Mouse (Mus musculus) hindbrain, embryonic 11.5 days (tissue): ENCODE measurements at regions not wholly inside any gene's neighbourhood (a gene's known extent, or its start where the extent isn't known, plus 50 kb on each side); places are given as distances from the start of the nearest gene placed in this dataset.

Experiments used
- ATAC-seq: fragments of 200-750 bp; cut with Nextera tagmentation; 2 replicates; pipeline ENCODE4 v1.8.0; 2017; ENCODE audit warnings: mild to moderate bottlenecking, moderate TSS enrichment, moderate library complexity; ENCODE audit not compliant: low FRiP score
- DNase-seq: peaks from one replicate; pipeline ENCODE4 v3.0.0-alpha.2; 2015; ENCODE audit warnings: low spot score
- H3K27ac ChIP-seq: fragments of 300-500 bp; sonication (generic); 2 replicates; pipeline ENCODE4 v1.5.1; 2014; ENCODE audit warnings: mild to moderate bottlenecking, low read depth, low read length
- H3K27me3 ChIP-seq: fragments of 300-500 bp; sonication (generic); 2 replicates; pipeline ENCODE4 v1.6.1; 2014; ENCODE audit warnings: mild to moderate bottlenecking, low read length, moderate library complexity, mixed read lengths; ENCODE audit not compliant: control insufficient read depth, insufficient read depth
- H3K36me3 ChIP-seq: fragments of 300-500 bp; sonication (generic); 2 replicates; pipeline ENCODE4 v1.6.1; 2014; ENCODE audit warnings: mild to moderate bottlenecking, low read length, moderate library complexity, mixed read lengths; ENCODE audit not compliant: control insufficient read depth, insufficient read depth
- H3K4me1 ChIP-seq: fragments of 300-500 bp; sonication (generic); replicated peaks from 2 replicates; pipeline ENCODE4 v1.6.1; 2014; ENCODE audit warnings: low read length, mixed read lengths; ENCODE audit not compliant: control insufficient read depth, insufficient read depth
- H3K4me2 ChIP-seq: fragments of 300-500 bp; sonication (generic); replicated peaks from 2 replicates; pipeline ENCODE4 v1.6.1; 2014; ENCODE audit warnings: mild to moderate bottlenecking, low read depth, low read length
- H3K4me3 ChIP-seq: fragments of 300-500 bp; sonication (generic); 2 replicates; pipeline ENCODE4 v1.5.1; 2014; ENCODE audit warnings: low read depth, low read length
- H3K9ac ChIP-seq: fragments of 300-500 bp; sonication (generic); 2 replicates; pipeline ENCODE4 v1.6.1; 2014; ENCODE audit warnings: low read depth, low read length
- H3K9me3 ChIP-seq: fragments of 300-500 bp; sonication (generic); 2 replicates; pipeline ENCODE4 v1.6.1; 2016; ENCODE audit warnings: low read length; ENCODE audit not compliant: control insufficient read depth
- WGBS: fragments of 180-500 bp; shearing (Covaris S2); extraction: QIAGEN DNeasy Blood & Tissue Kit; methylation state at CpG from one replicate; pipeline ENCODE4 v1.1.7; 2014; 5-methylcytosine and 5-hydroxymethylcytosine counted together

DNA sequence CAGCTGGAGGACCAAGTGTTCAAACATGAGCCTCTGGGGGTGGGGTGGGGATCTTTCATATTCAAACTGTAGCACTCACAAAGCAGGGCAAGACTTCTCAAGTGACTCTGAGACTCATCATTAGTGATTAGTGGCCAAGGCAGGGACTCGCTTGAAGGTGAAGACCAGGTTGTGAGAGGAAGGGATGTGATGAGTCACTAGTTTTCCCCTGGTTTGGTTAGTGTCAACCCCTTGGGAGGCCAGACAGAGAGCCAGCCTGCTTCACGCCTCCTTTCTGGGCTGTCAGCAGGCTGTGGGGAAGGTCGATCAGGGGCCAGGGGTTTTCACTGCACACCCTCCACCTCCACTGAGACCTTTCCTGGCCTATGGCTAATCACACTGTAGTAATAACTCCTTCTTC, 65.2 kb downstream of the Slc30a10 start:
- Histone ChIP-seq H3K27ac (no peak overlapping the region), H3K4me1 (no peaks in the 10 kb centered on the region), H3K27me3 (no peaks in the 10 kb centered on the region), H3K4me2 (no peak overlapping the region), H3K9me3 (no peaks in the 10 kb centered on the region), H3K4me3 (no peak overlapping the region), H3K9ac (no peak overlapping the region), H3K36me3 (no peaks in the 10 kb centered on the region)
- ATAC-seq, result no peak
- no peak for DNase-seq
- WGBS, result 46% methylated on average over 3 of the region's 3 CpGs

DNA sequence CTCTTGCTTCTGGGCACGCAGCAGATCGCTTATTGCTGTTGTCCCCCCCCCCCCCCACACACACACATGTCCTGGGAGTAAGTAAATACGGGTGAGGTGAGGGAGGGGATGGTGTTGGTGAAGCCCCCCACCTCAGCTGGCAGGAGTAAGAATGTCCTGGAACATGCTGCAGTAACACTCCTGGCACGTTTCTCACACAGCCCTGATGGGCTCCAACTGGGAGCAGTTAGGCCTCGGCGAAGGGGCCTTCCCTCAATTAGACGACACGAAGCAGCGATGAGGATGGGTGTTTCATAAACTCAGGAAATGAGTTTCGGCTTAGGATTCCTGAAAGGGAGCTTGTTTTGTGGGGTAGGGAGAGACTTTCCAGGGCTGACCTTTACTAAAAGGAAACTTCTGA, 69.4 kb downstream of the Slc30a10 start:
- 78% methylated on average over 9 of the region's 10 CpGs for WGBS
- DNase-seq, result no peak
- H3K4me2 ChIP-seq, result no peak overlapping the region
- no peaks in the 10 kb centered on the region for H3K9me3 ChIP-seq
- H3K9ac ChIP-seq, result no peak overlapping the region
- no peak overlapping the region for H3K27ac ChIP-seq
- H3K36me3 ChIP-seq, result no peaks in the 10 kb centered on the region
- no peak for ATAC-seq
- no peaks in the 10 kb centered on the region for H3K4me1 ChIP-seq
- no peaks in the 10 kb centered on the region for H3K27me3 ChIP-seq
- H3K4me3 ChIP-seq, result no peak overlapping the region

- H3K36me3 ChIP-seq, result no peaks in the 10 kb centered on the region
- ATAC-seq, result no peak
Measured at GRCm38 (mm10) chr1:185533471-185533870, 78.8 kb downstream of the Slc30a10 start.

DNA sequence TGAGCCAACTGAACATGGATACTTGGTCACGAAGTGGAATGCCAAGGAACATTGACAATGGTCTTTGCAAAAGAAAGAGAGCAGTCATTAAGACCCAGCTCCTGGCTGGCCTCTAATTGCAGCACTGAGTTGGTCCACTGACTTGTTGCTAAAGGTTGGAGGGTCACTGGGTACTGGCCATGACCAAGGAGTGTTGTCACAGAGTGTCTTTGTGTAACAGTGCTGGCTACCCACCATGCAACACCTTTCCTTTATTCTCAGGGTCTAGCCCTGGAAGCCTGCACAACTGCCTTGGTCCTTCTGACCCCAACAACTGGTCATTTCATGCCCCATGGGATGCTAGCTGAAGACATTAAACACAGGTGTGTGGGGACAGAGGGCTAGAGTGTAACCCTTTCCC, 79.5 kb downstream of the Slc30a10 start:
- H3K36me3 ChIP-seq, result no peaks in the 10 kb centered on the region
- H3K4me3 ChIP-seq, result no peak overlapping the region
- H3K27me3 ChIP-seq, result no peaks in the 10 kb centered on the region
- no peaks in the 10 kb centered on the region for H3K4me1 ChIP-seq
- WGBS, result 95% methylated on average over 1 of the region's 1 CpGs
- H3K4me2 ChIP-seq, result no peak overlapping the region
- ATAC-seq, result no peak
- no peaks in the 10 kb centered on the region for H3K9me3 ChIP-seq
- H3K27ac ChIP-seq, result no peak overlapping the region
- H3K9ac ChIP-seq, result no peak overlapping the region
- no peak for DNase-seq

More at GRCm38 (mm10) chr1:185533471-185533870, 78.8 kb downstream of the Slc30a10 start:
- no peak overlapping the region for H3K4me3 ChIP-seq
- H3K4me2 ChIP-seq, result no peak overlapping the region
- H3K9me3 ChIP-seq, result no peaks in the 10 kb centered on the region
- no peaks in the 10 kb centered on the region for H3K4me1 ChIP-seq
- DNase-seq, result no peak
- no peak overlapping the region for H3K9ac ChIP-seq
- no peaks in the 10 kb centered on the region for H3K27me3 ChIP-seq
- 93% methylated on average over 5 of the region's 5 CpGs for WGBS
- no peak overlapping the region for H3K27ac ChIP-seq

GRCm38 (mm10) chr1:185535321-185535720, 80.7 kb downstream of the Slc30a10 start:
- DNase-seq, result no peak
- no peaks in the 10 kb centered on the region for H3K4me1 ChIP-seq
- no peak overlapping the region for H3K4me2 ChIP-seq
- no peak overlapping the region for H3K4me3 ChIP-seq
- H3K27me3 ChIP-seq, result no peaks in the 10 kb centered on the region
- no peak for ATAC-seq
- no peaks in the 10 kb centered on the region for H3K36me3 ChIP-seq
- WGBS, result 89% methylated on average over 6 of the region's 6 CpGs
- no peak overlapping the region for H3K27ac ChIP-seq
- no peak overlapping the region for H3K9ac ChIP-seq
- no peaks in the 10 kb centered on the region for H3K9me3 ChIP-seq

- no peaks in the 10 kb centered on the region for H3K36me3 ChIP-seq
- no peak overlapping the region for H3K27ac ChIP-seq
- no peak overlapping the region for H3K4me3 ChIP-seq
- WGBS, result 96% methylated on average over 4 of the region's 4 CpGs
- DNase-seq (no peak), ATAC-seq (no peak)
- no peaks in the 10 kb centered on the region for H3K9me3 ChIP-seq
- H3K27me3 ChIP-seq, result no peaks in the 10 kb centered on the region
- H3K4me1 ChIP-seq, result no peaks in the 10 kb centered on the region
- no peak overlapping the region for H3K4me2 ChIP-seq
- no peak overlapping the region for H3K9ac ChIP-seq
Measured at GRCm38 (mm10) chr1:185537236-185537635, 82.6 kb downstream of the Slc30a10 start.

DNA sequence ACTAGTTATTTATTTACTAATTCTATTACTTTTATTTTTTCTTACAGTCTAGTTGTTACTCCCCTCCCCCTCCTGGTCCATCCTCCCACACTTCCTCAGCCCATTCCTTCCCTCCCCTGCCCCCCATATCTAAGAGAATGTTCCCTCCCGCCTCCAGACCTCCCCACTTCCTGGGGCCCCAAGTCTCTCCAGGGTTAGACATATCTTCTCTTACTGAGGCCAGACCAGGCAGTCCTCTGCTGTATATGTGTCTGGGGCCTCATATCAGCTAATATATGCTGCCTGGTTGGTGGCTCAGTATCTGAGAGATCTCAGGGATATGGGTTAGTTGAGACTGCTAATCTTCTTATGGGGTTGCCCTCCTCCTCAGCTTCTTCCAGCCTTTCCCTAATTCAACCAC, 84.8 kb downstream of the Slc30a10 start:
- no peaks in the 10 kb centered on the region for H3K4me1 ChIP-seq
- 55% methylated on average over 1 of the region's 1 CpGs for WGBS
- no peaks in the 10 kb centered on the region for H3K27me3 ChIP-seq
- no peaks in the 10 kb centered on the region for H3K9me3 ChIP-seq
- H3K4me2 ChIP-seq, result no peak overlapping the region
- no peak overlapping the region for H3K4me3 ChIP-seq
- H3K27ac ChIP-seq, result no peak overlapping the region
- no peak overlapping the region for H3K9ac ChIP-seq
- no peaks in the 10 kb centered on the region for H3K36me3 ChIP-seq
- no peak for ATAC-seq
- DNase-seq, result no peak

DNA sequence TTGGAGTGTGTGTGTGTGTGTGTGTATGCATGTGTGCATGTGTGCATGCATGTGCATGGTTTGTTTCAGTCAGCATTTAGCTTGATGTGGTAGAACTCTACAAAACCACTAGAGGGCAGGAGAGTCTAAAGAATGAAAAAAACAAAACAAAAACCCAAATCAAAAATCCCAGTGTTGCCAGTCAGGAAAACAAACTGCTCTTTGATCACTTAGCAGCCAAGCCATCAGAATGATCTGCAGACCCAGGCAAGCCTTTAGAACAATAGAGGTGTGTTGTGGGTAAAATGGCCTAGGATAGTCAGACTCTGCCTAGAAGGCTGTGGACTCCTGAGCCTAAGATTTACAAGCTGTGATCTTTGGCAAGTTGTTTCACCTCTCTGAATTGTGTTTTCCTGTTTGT, 91.7 kb downstream of the Slc30a10 start:
- no peak overlapping the region for H3K9ac ChIP-seq
- no peak overlapping the region for H3K4me2 ChIP-seq
- no peak overlapping the region for H3K27ac ChIP-seq
- H3K4me1 ChIP-seq, result no peaks in the 10 kb centered on the region
- H3K36me3 ChIP-seq, result no peaks in the 10 kb centered on the region
- ATAC-seq (no peak), DNase-seq (peak; percentile 68)
- H3K27me3 ChIP-seq, result no peaks in the 10 kb centered on the region
- no peaks in the 10 kb centered on the region for H3K9me3 ChIP-seq
- no peak overlapping the region for H3K4me3 ChIP-seq

- Histone ChIP-seq H3K36me3 (no peaks in the 10 kb centered on the region), H3K4me1 (0 out of 2 replicates have a peak, but pooled peaks cover 2% of the 10 kb centered on the region), H3K4me3 (no peak overlapping the region), H3K9ac (no peak overlapping the region), H3K27me3 (no peaks in the 10 kb centered on the region), H3K4me2 (no peak overlapping the region), H3K9me3 (no peaks in the 10 kb centered on the region), H3K27ac (no peak overlapping the region)
- WGBS, result 67% methylated on average over 9 of the region's 9 CpGs
- DNase-seq (no peak), ATAC-seq (no peak)
Measured at GRCm38 (mm10) chr1:185572761-185573530, 118.3 kb downstream of the Slc30a10 start.
